Mouse (Mus musculus): ENCODE data around the gene Rps6ka1. TPM values are rescaled to one million over a fixed set of nuclear protein-coding genes. Genes with fewer than 3 reads are reported as not detected.

Rps6ka1 gene
- polyA plus RNA-seq, 1 experiment from 2014 or later = 44.5 TPM

DNA sequence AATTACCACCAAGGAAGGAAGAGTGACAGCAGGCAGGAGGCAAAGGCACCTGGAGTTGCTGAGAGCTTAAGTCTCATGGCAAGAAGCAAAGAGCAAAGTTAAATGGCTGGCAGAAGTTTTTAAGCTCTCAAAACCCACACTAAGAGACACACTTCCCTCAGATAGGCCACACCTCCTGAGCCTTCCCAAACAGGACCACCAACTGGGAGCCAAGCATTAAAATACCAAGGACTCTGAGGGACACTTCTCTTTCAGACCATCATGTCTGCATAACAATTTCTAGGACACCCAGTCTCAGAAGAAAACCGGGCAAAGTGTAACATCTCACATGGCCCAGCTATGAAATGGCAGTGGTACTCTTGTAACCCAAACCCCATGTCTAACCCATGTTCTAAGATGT, 9.4 kb upstream of the Rps6ka1 start:
- 62% methylated on average over 1 of the region's 1 CpGs for WGBS
- peaks cover 9% of the 10 kb centered on the region for H3K4me1 ChIP-seq
- no peaks in the 10 kb centered on the region for H3K27me3 ChIP-seq
- no peaks in the 10 kb centered on the region for H3K9me3 ChIP-seq
- no peak overlapping the region for H3K4me3 ChIP-seq
- H3K4me2 ChIP-seq = no peak overlapping the region
- H3K36me3 ChIP-seq = no peaks in the 10 kb centered on the region
- ATAC-seq (ENCODE audit: borderline replicate concordance, extremely low read depth, low FRiP score, low TSS enrichment) = no peak
- H3K9ac ChIP-seq = no peak overlapping the region
- H3K27ac ChIP-seq = no peak overlapping the region

DNA sequence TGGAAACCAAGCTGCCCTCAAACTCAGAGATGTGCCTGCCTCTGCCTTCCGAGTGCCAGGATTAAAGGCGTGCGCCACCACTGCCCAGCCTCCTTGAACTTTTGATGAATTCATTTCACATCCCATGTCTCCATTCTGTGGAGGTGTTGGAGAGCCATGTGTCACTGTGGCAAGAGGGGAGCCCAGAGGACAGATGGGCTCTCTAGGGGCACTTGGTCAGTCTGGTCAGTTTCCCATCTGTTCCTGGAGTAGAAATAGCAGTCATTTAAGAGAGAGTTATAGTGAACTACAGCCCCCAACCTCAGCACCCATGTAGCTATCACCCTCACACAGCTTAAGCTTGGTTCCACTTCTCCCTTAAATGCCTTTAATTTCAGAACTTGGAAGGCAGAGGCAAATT, 8.4 kb upstream of the Rps6ka1 start:
- ATAC-seq (ENCODE audit: borderline replicate concordance, extremely low read depth, low FRiP score, low TSS enrichment) = no peak
- H3K9me3 ChIP-seq = no peaks in the 10 kb centered on the region
- H3K4me2 ChIP-seq = no peak overlapping the region
- H3K9ac ChIP-seq = no peak overlapping the region
- H3K36me3 ChIP-seq = no peaks in the 10 kb centered on the region
- H3K4me1 ChIP-seq = peaks cover 9% of the 10 kb centered on the region
- no peak overlapping the region for H3K27ac ChIP-seq
- H3K4me3 ChIP-seq = no peak overlapping the region
- WGBS = 87% methylated on average over 3 of the region's 3 CpGs
- H3K27me3 ChIP-seq = no peaks in the 10 kb centered on the region

DNA sequence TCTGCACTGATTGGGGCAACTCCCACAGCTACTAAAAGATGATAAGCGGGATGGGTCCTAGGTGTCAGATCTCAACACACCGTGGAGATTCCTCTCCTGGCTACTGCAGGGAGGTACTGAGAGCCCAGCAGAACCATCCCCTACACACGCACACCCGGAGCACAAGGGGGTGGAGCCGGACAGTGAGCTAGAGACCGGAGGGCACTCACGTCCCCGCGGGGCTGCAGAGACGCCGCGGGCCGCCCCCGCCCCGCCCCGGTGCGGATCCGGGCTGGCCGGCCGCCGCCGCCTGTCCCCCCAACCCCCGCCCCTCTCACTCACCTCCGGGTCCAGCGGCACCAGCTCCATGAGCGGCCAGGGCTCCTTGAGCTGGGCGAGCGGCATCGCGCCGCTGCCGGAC, 348 bp downstream of the Rps6ka1 start:
- Histone ChIP-seq H3K4me3 (peak overlapping the region; percentile 77), H3K9me3 (no peaks in the 10 kb centered on the region), H3K27me3 (no peaks in the 10 kb centered on the region), H3K27ac (peak overlapping the region; percentile 84), H3K4me1 (peaks cover 21% of the 10 kb centered on the region), H3K36me3 (no peaks in the 10 kb centered on the region), H3K9ac (peak overlapping the region; percentile 75), H3K4me2 (peak overlapping the region; percentile 89)
- ATAC-seq (ENCODE audit: borderline replicate concordance, extremely low read depth, low FRiP score, low TSS enrichment) = peak; percentile 32; the same call in 1 of the 2 replicates
- WGBS = under 1% methylated on average over 31 of the region's 32 CpGs

DNA sequence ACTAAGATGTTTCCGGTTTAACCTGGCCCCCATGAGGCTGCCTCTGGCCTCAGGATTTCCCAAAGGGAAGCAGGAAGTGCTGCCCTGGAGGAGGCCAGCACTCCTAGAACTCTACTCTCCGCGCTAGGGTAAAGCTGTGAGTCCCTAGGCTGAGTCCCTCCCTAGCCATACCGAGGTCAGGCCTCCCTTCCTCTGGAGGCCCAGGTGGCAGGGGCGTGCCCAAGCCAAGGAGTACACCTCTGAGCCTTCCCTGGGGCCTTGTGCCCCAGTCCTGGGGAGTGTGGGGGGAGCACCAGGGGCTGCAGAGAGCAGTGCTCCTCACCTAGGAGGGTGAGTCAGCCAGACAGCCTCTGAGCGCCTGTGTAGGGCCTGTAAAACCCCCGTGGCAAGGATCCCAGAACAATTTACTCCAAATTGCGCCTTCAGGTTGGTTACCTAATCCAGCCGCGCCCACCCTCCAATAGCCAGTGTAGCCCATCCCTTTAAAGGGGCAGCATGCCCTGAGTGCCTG, 1.6 kb downstream of the Rps6ka1 start:
- Histone ChIP-seq H3K9me3 (no peaks in the 10 kb centered on the region), H3K27me3 (no peaks in the 10 kb centered on the region), H3K4me2 (peak overlapping the region; percentile 89), H3K36me3 (no peaks in the 10 kb centered on the region), H3K9ac (peak overlapping the region; percentile 30; the same call in 1 of the 2 replicates), H3K4me1 (peaks cover 21% of the 10 kb centered on the region), H3K4me3 (peak overlapping the region; percentile 77), H3K27ac (peak overlapping the region; percentile 75)
- 20% methylated on average over 10 of the region's 10 CpGs for WGBS
- peak; percentile 37 for ATAC-seq (ENCODE audit: borderline replicate concordance, extremely low read depth, low FRiP score, low TSS enrichment)

DNA sequence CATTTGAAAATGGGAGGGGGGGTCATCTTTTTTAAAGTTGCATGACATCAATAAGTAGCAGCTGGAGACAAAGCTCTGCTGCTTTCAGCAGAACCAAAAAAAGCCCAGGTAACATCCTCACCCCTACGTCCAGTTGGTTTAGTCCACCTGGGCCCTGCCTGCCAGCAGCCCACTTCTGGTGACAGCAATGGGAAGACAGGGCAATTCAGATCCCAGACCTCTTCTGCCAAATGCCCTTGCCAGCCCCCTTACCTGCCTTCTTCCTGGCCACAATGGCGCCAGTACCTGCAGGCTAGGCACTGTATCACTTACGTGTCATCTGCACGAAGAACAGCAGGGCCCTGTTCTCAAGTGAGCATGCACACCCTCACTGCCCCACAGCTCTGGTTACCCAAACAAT, 2.3 kb downstream of the Rps6ka1 start:
- Histone ChIP-seq H3K27me3 (no peaks in the 10 kb centered on the region), H3K36me3 (no peaks in the 10 kb centered on the region), H3K4me3 (no peak overlapping the region), H3K9ac (no peak overlapping the region), H3K27ac (no peak overlapping the region; the same call in 1 of the 2 replicates), H3K4me2 (peak overlapping the region; percentile 89), H3K9me3 (no peaks in the 10 kb centered on the region), H3K4me1 (peaks cover 21% of the 10 kb centered on the region)
- no peak for ATAC-seq (ENCODE audit: borderline replicate concordance, extremely low read depth, low FRiP score, low TSS enrichment)
- WGBS = 66% methylated on average over 4 of the region's 4 CpGs

DNA sequence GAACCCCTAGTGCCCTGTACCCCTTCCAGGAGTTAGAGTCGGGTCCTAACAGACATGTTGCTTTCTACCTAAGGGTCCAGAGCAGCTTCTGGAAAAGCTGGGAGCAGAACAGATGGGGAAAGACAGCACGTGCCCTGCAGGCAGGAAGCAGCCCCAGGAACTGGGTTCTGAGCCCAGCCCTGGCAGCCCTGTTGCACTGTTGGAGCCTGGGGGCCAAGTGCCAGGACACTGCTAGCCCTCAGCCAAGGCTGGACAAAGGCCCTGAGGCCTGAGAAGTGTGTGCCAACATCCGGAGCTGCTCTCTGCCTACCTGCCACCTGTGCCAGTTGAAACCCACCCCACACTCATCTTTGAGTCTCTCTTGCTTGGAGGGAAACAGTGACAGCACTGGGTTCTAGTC, 2.7 kb downstream of the Rps6ka1 start:
- WGBS = 82% methylated on average over 3 of the region's 3 CpGs
- H3K4me3 ChIP-seq = no peak overlapping the region
- no peak overlapping the region for H3K27ac ChIP-seq
- no peak for ATAC-seq (ENCODE audit: borderline replicate concordance, extremely low read depth, low FRiP score, low TSS enrichment)
- no peaks in the 10 kb centered on the region for H3K27me3 ChIP-seq
- H3K36me3 ChIP-seq = no peaks in the 10 kb centered on the region
- H3K9me3 ChIP-seq = no peaks in the 10 kb centered on the region
- no peak overlapping the region for H3K9ac ChIP-seq
- H3K4me2 ChIP-seq = no peak overlapping the region; the same call in 1 of the 2 replicates
- peaks cover 21% of the 10 kb centered on the region for H3K4me1 ChIP-seq

DNA sequence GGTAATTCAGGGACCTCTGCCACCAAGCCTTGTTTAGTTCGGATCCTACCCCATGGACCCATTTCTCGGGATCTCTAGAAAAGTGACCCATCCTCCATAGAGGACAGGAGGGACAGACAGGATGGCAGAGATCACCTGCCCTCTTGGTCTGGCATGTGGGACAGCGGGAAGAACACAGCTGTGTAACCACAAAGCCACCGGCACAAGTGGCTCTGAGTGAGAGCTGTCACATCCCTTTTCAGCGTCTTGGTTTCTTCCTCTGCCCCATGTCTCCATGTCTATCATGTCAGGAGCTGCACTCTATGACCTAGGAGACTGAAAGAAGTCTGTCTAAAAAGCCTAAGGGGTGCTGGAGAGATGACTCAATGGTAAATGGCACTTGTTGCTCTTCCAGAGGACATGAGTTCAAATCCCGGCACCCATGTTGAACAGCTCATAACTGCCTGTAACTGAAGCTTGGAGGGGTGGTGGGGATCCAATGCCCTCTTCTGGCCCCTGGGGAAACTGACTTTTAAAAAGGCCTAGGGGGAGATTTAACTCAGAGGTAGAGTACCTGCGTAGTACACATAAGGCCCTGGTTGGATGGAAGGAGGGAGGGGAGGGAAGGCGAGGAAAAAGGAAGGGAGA, 3.4 kb downstream of the Rps6ka1 start:
- Histone ChIP-seq H3K27me3 (no peaks in the 10 kb centered on the region), H3K4me2 (no peak overlapping the region), H3K36me3 (no peaks in the 10 kb centered on the region), H3K27ac (no peak overlapping the region), H3K4me1 (peaks cover 23% of the 10 kb centered on the region), H3K9ac (no peak overlapping the region), H3K9me3 (no peaks in the 10 kb centered on the region), H3K4me3 (no peak overlapping the region)
- no peak for ATAC-seq (ENCODE audit: borderline replicate concordance, extremely low read depth, low FRiP score, low TSS enrichment)
- WGBS = 81% methylated on average over 8 of the region's 8 CpGs

DNA sequence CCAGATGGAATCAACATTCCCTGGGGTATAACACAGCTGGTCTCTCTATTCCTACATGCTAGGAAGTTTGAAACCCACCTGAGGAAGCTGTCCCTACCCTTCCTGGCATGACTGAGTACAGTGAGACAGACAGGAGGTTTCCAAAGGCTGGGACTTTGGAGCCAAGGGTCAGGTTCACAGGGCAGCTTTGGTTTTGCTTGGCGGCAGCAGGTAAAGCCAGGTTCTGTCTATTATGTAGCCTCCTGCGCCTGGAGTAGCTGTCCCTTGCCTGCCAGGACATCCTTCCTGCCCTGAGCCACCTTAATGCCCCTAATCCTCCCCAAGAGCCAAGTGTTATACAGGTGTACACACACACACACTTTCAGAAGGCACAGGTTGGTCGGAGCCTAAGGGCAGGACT, 5.7 kb downstream of the Rps6ka1 start:
- no peak overlapping the region for H3K4me3 ChIP-seq
- H3K9me3 ChIP-seq = no peaks in the 10 kb centered on the region
- no peaks in the 10 kb centered on the region for H3K27me3 ChIP-seq
- WGBS = 90% methylated on average over 3 of the region's 3 CpGs
- no peaks in the 10 kb centered on the region; the same call in 1 of the 2 replicates for H3K36me3 ChIP-seq
- H3K4me2 ChIP-seq = no peak overlapping the region
- H3K27ac ChIP-seq = no peak overlapping the region
- H3K4me1 ChIP-seq = peaks cover 25% of the 10 kb centered on the region
- no peak for ATAC-seq (ENCODE audit: borderline replicate concordance, extremely low read depth, low FRiP score, low TSS enrichment)
- H3K9ac ChIP-seq = no peak overlapping the region

DNA sequence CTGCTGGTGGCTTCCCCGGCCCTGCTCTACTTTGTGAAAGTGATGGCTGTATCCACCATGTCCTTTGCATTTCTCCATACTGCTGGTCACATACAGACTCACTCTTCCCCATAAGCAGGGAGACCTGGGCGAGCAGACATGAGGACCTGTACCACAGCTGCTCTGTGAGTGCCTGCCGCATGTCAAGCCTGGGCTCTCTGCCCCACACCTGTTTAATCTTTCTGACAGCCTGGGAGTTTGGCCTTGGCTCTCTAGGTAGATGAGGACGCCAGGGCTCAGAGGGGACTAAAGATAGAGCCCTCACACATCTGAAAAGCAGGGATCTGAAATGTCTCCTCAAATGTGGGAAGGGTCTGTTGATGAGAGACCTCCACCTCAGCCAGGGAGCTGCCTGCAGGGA, 6.2 kb downstream of the Rps6ka1 start:
- H3K27me3 ChIP-seq = no peaks in the 10 kb centered on the region
- no peak for ATAC-seq (ENCODE audit: borderline replicate concordance, extremely low read depth, low FRiP score, low TSS enrichment)
- no peak overlapping the region for H3K4me2 ChIP-seq
- H3K4me1 ChIP-seq = peaks cover 24% of the 10 kb centered on the region
- H3K36me3 ChIP-seq = no peaks in the 10 kb centered on the region; the same call in 1 of the 2 replicates
- H3K4me3 ChIP-seq = no peak overlapping the region
- 74% methylated on average over 4 of the region's 4 CpGs for WGBS
- no peak overlapping the region for H3K27ac ChIP-seq
- no peak overlapping the region for H3K9ac ChIP-seq
- no peaks in the 10 kb centered on the region for H3K9me3 ChIP-seq

DNA sequence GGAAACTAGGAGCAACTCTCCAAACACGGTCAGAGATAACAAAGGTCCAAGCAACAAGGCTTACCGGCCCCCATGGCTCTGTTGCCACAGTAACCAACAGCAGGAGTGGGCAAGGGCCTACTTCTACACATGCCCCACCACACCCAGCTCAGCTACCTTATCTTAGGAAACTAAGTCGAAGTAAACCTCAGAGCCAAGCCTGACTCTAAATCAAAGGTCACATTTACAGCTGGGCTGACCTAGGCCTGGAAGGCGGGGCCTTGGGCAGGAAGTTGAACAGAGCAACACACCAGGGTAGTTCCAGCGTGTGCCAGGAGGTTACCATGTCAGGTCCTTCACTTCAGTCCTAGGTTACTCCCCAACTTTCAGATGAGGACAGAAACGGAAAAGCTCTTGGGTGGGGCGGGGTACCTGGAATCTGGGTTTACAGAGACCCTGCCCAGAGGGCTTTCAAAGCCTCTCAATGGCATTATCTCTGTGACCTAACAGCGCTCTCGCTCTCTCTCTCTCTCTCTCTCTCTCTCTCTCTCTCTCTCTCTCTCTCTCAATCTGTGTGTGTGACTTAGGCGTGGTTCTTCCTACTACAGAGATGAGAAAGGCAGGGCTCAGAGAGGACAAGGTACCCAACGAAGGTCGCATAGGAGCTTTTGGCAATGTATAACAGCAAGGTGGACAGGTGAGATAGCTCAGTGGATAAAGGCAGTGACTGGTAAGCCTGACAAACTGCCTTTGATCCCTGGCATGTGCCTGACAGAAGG, 8.3 kb downstream of the Rps6ka1 start:
- Histone ChIP-seq H3K9ac (no peak overlapping the region), H3K4me2 (no peak overlapping the region), H3K27ac (peak overlapping the region; percentile 59), H3K27me3 (no peaks in the 10 kb centered on the region), H3K36me3 (no peaks in the 10 kb centered on the region; the same call in 1 of the 2 replicates), H3K4me1 (peaks cover 21% of the 10 kb centered on the region), H3K4me3 (no peak overlapping the region), H3K9me3 (no peaks in the 10 kb centered on the region)
- ATAC-seq (ENCODE audit: borderline replicate concordance, extremely low read depth, low FRiP score, low TSS enrichment) = peak; percentile 55
- WGBS = 56% methylated on average over 12 of the region's 12 CpGs

DNA sequence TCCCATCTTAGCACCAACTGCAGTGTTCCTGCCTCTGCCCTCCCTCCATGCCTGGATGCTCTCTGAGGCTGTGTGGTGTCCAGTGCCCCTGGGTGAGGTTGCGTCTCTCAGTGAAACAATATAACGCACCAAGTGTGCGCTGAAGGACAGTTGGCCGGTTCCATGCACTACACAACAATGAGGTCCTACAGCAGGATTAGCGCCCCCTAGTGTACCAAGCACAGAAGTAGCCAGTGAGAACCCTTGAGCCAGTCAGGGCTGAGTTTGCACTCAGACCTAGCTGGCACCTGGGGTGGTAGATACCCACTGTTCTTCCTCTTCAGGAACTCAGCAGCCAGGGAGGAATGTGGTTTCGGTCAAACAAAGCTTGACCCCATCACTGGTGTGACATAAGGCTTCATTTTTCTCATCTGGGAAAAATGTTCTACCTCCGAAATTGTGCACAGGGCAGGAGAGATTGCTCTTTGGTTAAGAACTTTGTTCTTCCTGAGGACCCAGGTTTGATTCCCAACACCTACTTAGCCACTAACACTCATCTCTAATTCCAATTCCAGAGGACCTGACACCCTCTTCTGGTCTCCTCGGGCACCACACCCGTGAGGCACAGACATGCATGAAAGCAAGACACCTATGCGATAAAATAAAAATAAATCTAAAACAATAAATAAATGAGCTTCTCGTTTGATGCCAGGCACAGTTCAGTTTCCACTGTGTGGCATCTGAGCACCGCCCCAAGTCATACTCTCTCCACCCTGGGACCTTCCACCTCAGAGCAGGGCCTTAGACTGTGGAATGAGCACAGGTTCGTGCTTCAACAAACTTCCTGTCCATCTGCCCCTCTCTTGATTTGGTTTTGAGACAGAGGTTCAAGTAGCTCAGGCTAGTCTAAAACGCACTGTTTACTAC, 9.5 kb downstream of the Rps6ka1 start:
- Histone ChIP-seq H3K36me3 (no peaks in the 10 kb centered on the region; the same call in 1 of the 2 replicates), H3K9ac (no peak overlapping the region), H3K27me3 (no peaks in the 10 kb centered on the region), H3K9me3 (no peaks in the 10 kb centered on the region), H3K4me1 (peaks cover 23% of the 10 kb centered on the region), H3K4me2 (no peak overlapping the region), H3K27ac (no peak overlapping the region), H3K4me3 (no peak overlapping the region)
- 84% methylated on average over 14 of the region's 14 CpGs for WGBS
- no peak for ATAC-seq (ENCODE audit: borderline replicate concordance, extremely low read depth, low FRiP score, low TSS enrichment)
